Mouse (Mus musculus): Measurements from ENCODE around the gene Gm10295.

GRCm38 (mm10) chr7:71368543-71369181, 17.4 kb upstream of the Gm10295 start:
- TF ChIP-seq POLR2A (IDR thresholded peaks at IDR 0.05; ENCODE audit: extremely low read depth, insufficient read depth, low read length) (no peak), CTCF (IDR thresholded peaks at IDR 0.05; ENCODE audit: extremely low read depth, insufficient read depth, low read length) (no peak)
